Mouse (Mus musculus) C2C12 (cell line): ENCODE measurements at regions not wholly inside any gene's neighbourhood (a gene's known extent, or its start where the extent isn't known, plus 50 kb on each side); places are given as distances from the start of the nearest gene placed in this dataset.

Experiments used
- CEBPB ChIP-seq: IDR thresholded peaks from one replicate; pipeline ENCODE4 v1.6.1; 2011; ENCODE audit warnings: low read depth, mild to moderate bottlenecking, control low read depth, moderate library complexity
- CTCF ChIP-seq: IDR thresholded peaks from one replicate; pipeline ENCODE4 v1.5.1; 2011; ENCODE audit not compliant: control insufficient read depth, insufficient read depth, insufficient read length
- FOSL1 ChIP-seq: IDR thresholded peaks from one replicate; pipeline ENCODE4 v1.8.0; 2011; ENCODE audit warnings: mild to moderate bottlenecking, low read length; ENCODE audit not compliant: poor library complexity, insufficient read depth, severe bottlenecking
- MAX ChIP-seq: IDR thresholded peaks from one replicate; pipeline ENCODE4 v1.6.1; 2011; ENCODE audit warnings: mild to moderate bottlenecking, control low read depth
- MYOD1 ChIP-seq: IDR thresholded peaks from one replicate; pipeline ENCODE4 v1.6.1; 2011; ENCODE audit warnings: low read depth; ENCODE audit not compliant: control insufficient read depth, insufficient read length
- MYOG ChIP-seq: IDR thresholded peaks from one replicate; pipeline ENCODE4 v1.6.1; 2011; ENCODE audit not compliant: control insufficient read depth, insufficient read length; ENCODE audit errors: extremely low read depth
- USF1 ChIP-seq: IDR thresholded peaks from one replicate; pipeline ENCODE4 v1.6.1; 2011; ENCODE audit warnings: low read depth, mild to moderate bottlenecking, control low read depth, moderate library complexity

GRCm38 (mm10) chr3:82781464-82781863 lies 94.8 kb downstream of the Rbm46 start:
- TF ChIP-seq MYOG (no peak), CTCF (no peak), MYOD1 (no peak), USF1 (no peak), FOSL1 (no peak), CEBPB (no peak), MAX (no peak)
